Mouse (Mus musculus) hindbrain, embryonic 10.5 days (tissue): ENCODE measurements around the gene Gm17617. TPM values are rescaled to one million over a fixed set of nuclear protein-coding genes. Genes with fewer than 3 reads are reported as not detected.

Source experiments
- polyA plus RNA-seq: library from polyadenylated mRNA; unstranded; fragments of >200 nt; fragmentation: Nextera tagmentation; extraction: Ambion mirVana; gene quantifications from 2 replicates; pipeline ENCODE4 v1.2.1, GENCODE M21; 2016

The Gm17617 gene
- polyA plus RNA-seq, 1 experiment from 2014 or later: not detected

Other genes starting within 250 kb of the Gm17617 start
- 2.0 and 4.4 TPM in 2 replicates for gene Unc5a, start 184.1 kb downstream of the Gm17617 start, polyA plus RNA-seq
- 0.55 and 0.85 TPM in 2 replicates for gene Hk3, start 112.2 kb downstream of the Gm17617 start, polyA plus RNA-seq
- 18.6 and 22.6 TPM in 2 replicates for gene Uimc1, start 33.2 kb downstream of the Gm17617 start, polyA plus RNA-seq
- gene Zfp346, start 28.2 kb downstream of the Gm17617 start, polyA plus RNA-seq: 23.5 and 24.9 TPM in 2 replicates
- 0.67 and 1.3 TPM in 2 replicates for gene Fgfr4, start 19.1 kb upstream of the Gm17617 start, polyA plus RNA-seq
- 69.3 and 73.9 TPM in 2 replicates for gene Nsd1, start 76.2 kb upstream of the Gm17617 start, polyA plus RNA-seq
- 510 and 522 TPM in 2 replicates for gene Prelid1, start 187.0 kb upstream of the Gm17617 start, polyA plus RNA-seq
- 80.9 and 83.7 TPM in 2 replicates for gene Rab24, start 188.4 kb upstream of the Gm17617 start, polyA plus RNA-seq
- 25.2 and 33.7 TPM in 2 replicates for gene Mxd3, start 196.3 kb upstream of the Gm17617 start, polyA plus RNA-seq
- gene Lman2, start 229.2 kb upstream of the Gm17617 start, polyA plus RNA-seq: 95.2 and 107 TPM in 2 replicates
- 0.44 and 0.68 TPM in 2 replicates for gene Rgs14, start 236.2 kb upstream of the Gm17617 start, polyA plus RNA-seq